Mouse (Mus musculus) heart, postnatal 0 days (tissue): Measurements from ENCODE around the gene Dhx38. TPM values are rescaled to one million over a fixed set of nuclear protein-coding genes. Genes with fewer than 3 reads are reported as not detected.

Experiments used
- ATAC-seq: fragments of 200-750 bp; cut with Nextera tagmentation; 2 replicates; pipeline ENCODE4 v1.8.0; 2017; ENCODE audit warnings: low read depth, moderate number of reproducible peaks, moderate library complexity; ENCODE audit not compliant: insufficient read depth
- DNase-seq: peaks from one replicate; pipeline ENCODE4 v3.0.0-alpha.2; 2016; ENCODE audit warnings: low spot score
- H3K27ac ChIP-seq: fragments of 300-500 bp; sonication (generic); 2 replicates; pipeline ENCODE4 v1.5.1; 2014; ENCODE audit warnings: low read depth, mild to moderate bottlenecking
- H3K27me3 ChIP-seq: fragments of 300-500 bp; sonication (generic); 2 replicates; pipeline ENCODE4 v1.6.1; 2014; ENCODE audit warnings: low read length, mixed read lengths; ENCODE audit not compliant: control insufficient read depth, insufficient read depth
- H3K36me3 ChIP-seq: fragments of 300-500 bp; sonication (generic); replicated peaks from 2 replicates; pipeline ENCODE4 v1.6.1; 2014; ENCODE audit warnings: low read length, mixed read lengths; ENCODE audit not compliant: control insufficient read depth, insufficient read depth
- H3K4me1 ChIP-seq: fragments of 300-500 bp; sonication (generic); 2 replicates; pipeline ENCODE4 v1.6.1; 2014; ENCODE audit warnings: antibody characterized with exemption; ENCODE audit not compliant: control insufficient read depth, insufficient read depth
- H3K4me2 ChIP-seq: fragments of 300-500 bp; sonication (generic); 2 replicates; pipeline ENCODE4 v1.6.1; 2014; ENCODE audit warnings: low read depth, mild to moderate bottlenecking, low read length, moderate library complexity
- H3K4me3 ChIP-seq: fragments of 300-500 bp; sonication (generic); 2 replicates; pipeline ENCODE4 v1.5.1; 2014; ENCODE audit warnings: low read depth, low read length
- H3K9ac ChIP-seq: fragments of 300-500 bp; sonication (generic); replicated peaks from 2 replicates; pipeline ENCODE4 v1.6.1; 2014; ENCODE audit warnings: low read depth, low read length, mixed read lengths
- H3K9me3 ChIP-seq: fragments of 300-500 bp; sonication (generic); replicated peaks from 2 replicates; pipeline ENCODE4 v1.6.1; 2016; ENCODE audit warnings: low read length; ENCODE audit not compliant: control insufficient read depth
- CTCF ChIP-seq: IDR thresholded peaks from 2 replicates; pipeline ENCODE4 v1.5.1; 2016; ENCODE audit warnings: antibody characterized with exemption, control low read depth, low read depth
- EP300 ChIP-seq: IDR thresholded peaks from 2 replicates; pipeline ENCODE4 v1.6.1; 2016; ENCODE audit warnings: antibody characterized with exemption, low read depth
- WGBS: fragments of 180-500 bp; shearing (Covaris S2); extraction: QIAGEN DNeasy Blood & Tissue Kit; methylation state at CpG from one replicate; pipeline ENCODE4 v1.1.7; 2014; 5-methylcytosine and 5-hydroxymethylcytosine counted together
- polyA plus RNA-seq: library from polyadenylated mRNA; unstranded; fragments of >200 nt; fragmentation: Nextera tagmentation; extraction: Ambion mirVana; gene quantifications from 2 replicates; pipeline ENCODE4 v1.2.1, GENCODE M21; 2015
- total RNA-seq: library from RNA; depleted of rRNA; stranded (reverse); fragments of >200 nt; gene quantifications from 2 replicates; pipeline ENCODE4 v1.2.3, GENCODE M21; 2014; ENCODE audit warnings: low replicate concordance

Dhx38 gene
- total and polyA plus RNA-seq, 2 experiments from 2014 or later = 7.3 to 10.8 TPM

DNA sequence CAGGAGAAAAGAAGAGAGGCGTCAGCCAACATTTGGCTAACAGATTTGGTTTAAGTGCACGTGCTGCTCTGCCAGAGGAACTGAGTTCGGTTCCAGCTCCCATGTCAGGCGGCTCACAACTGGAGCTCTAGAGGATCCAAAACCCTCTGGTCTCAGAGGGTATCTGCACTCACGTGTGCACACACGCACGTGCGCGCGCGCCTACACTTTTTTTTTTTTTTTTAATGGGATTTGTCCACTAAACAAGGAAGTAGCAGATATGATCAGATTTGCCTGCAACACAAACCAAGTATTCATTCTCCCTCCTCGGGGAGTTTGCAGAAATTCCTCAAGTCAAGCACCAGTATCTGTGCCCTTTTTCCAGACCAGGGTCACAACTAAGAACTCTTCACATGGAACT, 42.0 kb upstream of the Dhx38 start:
- TF ChIP-seq CTCF (no peak), EP300 (no peak)
- 12% methylated on average over 12 of the region's 12 CpGs for WGBS
- H3K27ac ChIP-seq = peak overlapping the region; percentile 99

DNA sequence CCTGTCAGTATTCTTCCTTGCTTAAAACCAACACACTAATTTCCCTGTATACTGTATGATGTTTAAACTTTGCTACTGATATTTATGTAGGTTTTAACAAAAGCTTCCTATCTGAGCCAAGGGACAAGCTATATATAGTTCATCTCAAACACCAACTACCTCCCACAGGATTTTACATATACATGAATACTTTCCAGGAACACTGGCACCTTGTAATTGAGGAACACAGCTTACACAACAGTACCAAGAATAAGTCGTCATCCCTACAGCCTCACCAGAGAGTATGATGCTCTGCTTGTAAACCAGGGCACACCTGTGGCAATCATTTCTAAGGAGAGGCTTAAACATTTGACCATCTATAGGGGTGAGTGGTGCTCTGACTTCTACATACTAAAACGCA, 41.1 kb upstream of the Dhx38 start:
- peaks cover 10% of the 10 kb centered on the region; the same call in 1 of the 2 replicates for H3K4me1 ChIP-seq
- no peak for TF ChIP-seq EP300
- no peak for TF ChIP-seq CTCF
- H3K36me3 ChIP-seq = peaks cover 32% of the 10 kb centered on the region
- no peak overlapping the region for H3K4me3 ChIP-seq
- H3K27me3 ChIP-seq = no peaks in the 10 kb centered on the region
- no peak for DNase-seq
- no peak overlapping the region for H3K9ac ChIP-seq
- 79% methylated on average over 2 of the region's 2 CpGs for WGBS
- no peak overlapping the region for H3K27ac ChIP-seq
- no peaks in the 10 kb centered on the region for H3K9me3 ChIP-seq
- ATAC-seq = no peak
- no peak overlapping the region for H3K4me2 ChIP-seq

More for the DNA sequence above, 42.0 kb upstream of the Dhx38 start:
- Histone ChIP-seq H3K4me1 (peaks cover 10% of the 10 kb centered on the region; the same call in 1 of the 2 replicates), H3K36me3 (peaks cover 22% of the 10 kb centered on the region), H3K4me3 (peak overlapping the region; percentile 69), H3K4me2 (peak overlapping the region; percentile 90), H3K9me3 (no peaks in the 10 kb centered on the region), H3K9ac (peak overlapping the region; percentile 63), H3K27me3 (no peaks in the 10 kb centered on the region)
- ATAC-seq (no peak), DNase-seq (no peak)

DNA sequence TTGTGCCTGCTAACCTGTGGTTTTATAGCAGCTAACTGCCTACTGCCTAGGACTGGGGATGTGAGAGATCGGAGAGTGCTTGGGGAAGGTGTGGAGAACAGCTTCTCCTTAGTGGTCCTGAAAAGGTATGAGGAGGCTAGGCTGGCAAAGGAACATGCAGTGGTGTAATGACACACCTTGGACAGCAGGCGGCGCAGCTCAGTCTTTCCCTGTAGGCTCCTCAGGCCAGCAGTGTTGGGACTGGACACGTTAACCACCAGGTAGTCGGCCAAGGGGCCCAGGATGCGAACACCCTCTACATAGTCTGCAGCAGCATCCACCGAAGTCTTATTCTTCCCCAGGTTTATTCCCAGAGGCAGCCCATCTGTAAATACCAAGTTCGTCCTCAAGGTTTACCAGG, 30.2 kb upstream of the Dhx38 start:
- Histone ChIP-seq H3K27ac (no peak overlapping the region), H3K36me3 (peaks cover 31% of the 10 kb centered on the region), H3K27me3 (no peaks in the 10 kb centered on the region), H3K4me1 (no peaks in the 10 kb centered on the region), H3K4me3 (no peak overlapping the region), H3K9me3 (no peaks in the 10 kb centered on the region), H3K4me2 (no peak overlapping the region), H3K9ac (no peak overlapping the region)
- DNase-seq = peak; percentile 22
- TF ChIP-seq CTCF = peak; percentile 67
- TF ChIP-seq EP300 = no peak
- 48% methylated on average over 8 of the region's 8 CpGs for WGBS
- ATAC-seq = no peak

DNA sequence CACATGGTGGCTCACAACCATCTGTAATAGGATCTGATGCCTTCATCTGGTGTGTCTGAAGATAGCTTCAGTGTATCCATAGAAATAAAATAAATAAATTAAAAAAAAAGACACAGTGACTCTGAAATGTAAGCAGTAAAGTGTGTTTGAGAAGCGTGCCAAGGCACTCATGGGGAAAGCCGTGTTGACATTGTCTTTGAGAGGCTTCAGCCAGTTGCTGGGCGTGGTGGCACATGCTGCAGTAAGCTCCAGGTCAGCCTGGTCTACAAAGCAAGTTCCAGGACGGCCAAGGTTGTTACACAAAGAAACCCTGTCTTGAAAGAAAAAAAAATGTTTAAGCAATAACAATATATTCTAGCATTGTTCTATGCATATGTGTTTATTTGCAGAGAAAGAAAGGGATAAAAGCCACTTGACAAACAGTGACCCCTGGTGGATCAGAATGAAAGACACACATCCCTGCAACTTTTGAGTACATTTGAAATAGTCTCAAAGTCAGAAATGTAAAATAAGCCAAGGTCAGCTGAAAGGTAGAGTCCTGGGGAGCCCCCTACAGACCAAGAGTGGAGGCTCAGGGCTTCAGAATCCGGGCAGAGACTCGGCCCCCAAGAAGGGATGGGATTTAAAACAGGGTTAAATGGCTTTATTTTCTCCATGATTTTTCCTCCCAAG, 27.6 kb upstream of the Dhx38 start:
- Histone ChIP-seq H3K4me3 (no peak overlapping the region), H3K4me1 (no peaks in the 10 kb centered on the region), H3K27me3 (no peaks in the 10 kb centered on the region), H3K9ac (no peak overlapping the region), H3K9me3 (no peaks in the 10 kb centered on the region), H3K27ac (no peak overlapping the region), H3K36me3 (peaks cover 27% of the 10 kb centered on the region), H3K4me2 (no peak overlapping the region)
- DNase-seq = peak; percentile 44
- 71% methylated on average over 6 of the region's 6 CpGs for WGBS
- ATAC-seq = no peak
- no peak for TF ChIP-seq EP300
- TF ChIP-seq CTCF = peak; percentile 55

DNA sequence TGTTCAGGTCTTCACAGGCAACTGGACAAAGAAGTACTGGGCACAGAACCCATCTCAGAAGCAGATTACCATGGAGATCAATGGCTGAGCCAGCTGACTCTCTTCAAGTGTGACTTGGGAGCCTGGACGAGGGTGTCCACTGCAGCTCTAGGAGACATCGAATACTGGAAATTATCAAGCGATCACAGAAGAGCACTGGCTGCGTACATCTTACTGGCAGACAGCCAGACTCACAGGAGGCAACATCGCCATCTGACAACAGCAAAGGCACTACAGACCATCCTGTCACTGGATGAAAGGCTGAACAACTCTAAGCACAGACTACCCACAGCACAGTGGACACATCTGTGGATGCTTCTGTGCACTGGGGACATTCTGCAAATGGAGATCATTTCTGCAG, 26.5 kb upstream of the Dhx38 start:
- peaks cover 27% of the 10 kb centered on the region for H3K36me3 ChIP-seq
- no peak for TF ChIP-seq EP300
- DNase-seq = no peak

DNA sequence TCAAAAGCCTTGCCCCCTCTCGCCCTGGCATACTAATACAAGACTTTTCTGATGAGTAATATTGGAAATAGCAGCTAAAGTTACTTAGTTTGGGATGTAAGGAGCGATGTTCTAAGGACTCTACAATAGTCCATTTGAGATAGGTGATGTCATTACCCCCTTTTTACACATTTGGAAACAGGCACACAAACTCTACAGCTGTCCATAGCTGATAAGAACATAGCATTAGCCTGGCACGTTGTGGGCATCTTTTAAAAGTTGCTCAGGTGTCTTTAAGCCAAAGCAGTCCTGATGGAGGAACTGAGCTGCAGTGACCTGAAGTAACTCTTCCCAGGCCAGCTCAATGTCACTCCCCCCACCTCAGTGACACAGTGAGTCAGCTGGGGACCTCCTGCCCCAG, 25.7 kb upstream of the Dhx38 start:
- no peak for ATAC-seq

More for the DNA sequence above, 26.5 kb upstream of the Dhx38 start:
- Histone ChIP-seq H3K4me1 (no peaks in the 10 kb centered on the region), H3K27ac (no peak overlapping the region), H3K27me3 (no peaks in the 10 kb centered on the region), H3K4me2 (no peak overlapping the region), H3K4me3 (no peak overlapping the region), H3K9ac (no peak overlapping the region), H3K9me3 (no peaks in the 10 kb centered on the region)
- 75% methylated on average over 5 of the region's 5 CpGs for WGBS
- no peak for ATAC-seq

More for the DNA sequence above, 25.7 kb upstream of the Dhx38 start:
- no peak for TF ChIP-seq CTCF
- TF ChIP-seq EP300 = no peak
- WGBS = 77% methylated on average over 3 of the region's 3 CpGs
- no peak overlapping the region for H3K9ac ChIP-seq
- H3K27ac ChIP-seq = no peak overlapping the region
- no peaks in the 10 kb centered on the region for H3K4me1 ChIP-seq
- H3K4me2 ChIP-seq = no peak overlapping the region
- H3K36me3 ChIP-seq = peaks cover 27% of the 10 kb centered on the region
- no peaks in the 10 kb centered on the region for H3K27me3 ChIP-seq
- H3K4me3 ChIP-seq = no peak overlapping the region
- no peaks in the 10 kb centered on the region for H3K9me3 ChIP-seq
- DNase-seq = no peak
